Mouse (Mus musculus) B cell, adult 67 days (primary cell): ENCODE measurements around the gene Kpna7. TPM values are rescaled to one million over a fixed set of nuclear protein-coding genes. Genes with fewer than 3 reads are reported as not detected.

Experiments
- total RNA-seq, 2 experiments: library from RNA; stranded (reverse); gene quantifications; 4 replicates each; pipeline ENCODE4 v1.2.4; 2023

The Kpna7 gene
- not detected for total RNA-seq

DNA sequence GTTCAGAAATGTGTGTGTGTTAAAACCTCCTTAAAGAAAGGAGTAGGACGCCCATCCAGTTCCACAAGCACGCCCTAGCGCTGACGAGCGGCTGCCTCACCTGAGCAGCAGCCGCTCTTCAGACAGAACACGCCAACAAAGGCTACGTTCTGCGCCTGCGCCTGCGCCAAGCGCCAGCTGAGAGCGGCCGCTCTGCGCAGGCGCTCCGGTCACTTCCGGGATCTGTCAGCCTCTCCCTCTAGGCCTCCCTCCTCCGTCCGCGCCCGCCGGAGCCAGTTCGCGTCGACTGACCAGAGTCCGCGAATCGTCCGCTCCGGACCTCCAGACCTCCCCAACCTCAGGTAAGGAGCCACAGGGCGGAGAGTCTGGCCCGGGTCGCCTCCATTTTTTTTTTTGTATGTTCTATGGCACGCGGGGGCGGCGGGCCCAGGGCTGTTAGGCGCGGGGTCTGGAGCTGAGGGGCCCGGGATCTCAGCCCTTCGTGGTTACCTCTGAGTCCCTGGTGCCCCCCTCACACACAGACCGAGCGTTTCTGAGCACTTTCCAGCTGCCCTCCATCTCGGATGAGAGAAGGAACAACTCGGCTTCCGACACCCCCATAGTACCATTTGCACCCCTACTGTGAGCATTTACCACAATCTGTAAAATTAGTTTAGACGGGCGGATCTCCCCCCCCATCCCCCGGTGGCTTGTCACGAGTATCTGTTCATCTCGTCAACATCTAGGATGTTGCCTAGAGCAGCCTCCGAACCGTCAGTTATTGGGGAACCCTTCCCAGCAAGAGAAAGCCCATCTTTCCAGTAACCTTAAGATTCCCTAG, at the start of gene Kpna7, which contains the start of gene Arpc1a:
Gene Kpna7, minus strand, starts transcription at position 399 of the 820 bp plus-strand sequence.
Gene Arpc1a, plus strand, starts transcription at position 199 of the 820 bp plus-strand sequence.

DNA sequence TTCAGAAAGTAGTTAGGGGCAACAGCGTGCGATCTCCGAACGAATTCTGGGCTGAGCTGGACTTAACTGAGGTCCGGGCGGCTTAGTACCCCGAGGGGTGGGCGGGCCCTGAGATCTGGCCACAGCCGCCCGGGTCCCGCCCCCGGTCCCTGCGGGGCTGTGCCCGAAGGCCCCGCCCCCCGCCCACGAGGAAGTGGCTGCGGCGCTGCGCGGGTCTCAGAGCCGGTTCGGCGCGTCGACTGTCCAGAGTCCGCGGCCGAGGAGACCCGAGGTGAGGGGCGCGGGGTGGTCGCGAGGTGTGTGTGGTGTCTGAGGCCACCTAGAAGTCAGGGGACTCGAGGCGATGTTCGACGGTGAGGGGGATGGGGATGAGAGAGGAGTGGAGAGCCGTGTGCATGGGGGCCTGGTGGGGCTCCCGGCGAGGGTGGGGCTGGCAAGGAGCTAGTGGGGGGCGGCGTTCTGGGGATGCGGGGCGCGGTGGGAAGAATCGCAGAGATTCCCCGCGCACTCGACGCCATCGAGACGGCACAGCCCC, 30.3 kb upstream of the Kpna7 start, which contains the start of gene Arpc1b:
Gene Arpc1b, plus strand, starts transcription at position 145 of the 535 bp plus-strand sequence.

DNA sequence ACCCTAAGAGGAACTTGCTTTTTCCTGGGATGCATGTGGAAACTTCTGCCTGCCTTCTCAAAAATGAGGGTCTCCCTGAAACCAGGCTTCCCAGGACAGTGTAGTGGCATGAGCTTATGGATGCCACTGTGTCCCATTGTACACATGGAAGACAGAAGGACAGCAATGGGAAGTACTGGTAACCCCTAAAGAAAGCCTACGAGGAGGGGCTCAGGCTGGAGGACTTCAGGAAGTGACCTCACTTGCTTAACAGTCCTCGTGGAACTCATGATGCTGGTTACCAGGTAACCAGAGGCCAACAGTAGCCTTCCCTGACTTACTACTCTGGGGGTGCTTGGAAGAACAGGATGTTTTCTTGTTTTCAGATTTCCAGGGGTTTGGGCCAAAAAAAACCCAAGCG, 41.1 kb downstream of the Kpna7 start, which contains the start of gene 1700018F24Rik:
Gene 1700018F24Rik, plus strand, starts transcription at position 301 of the 400 bp plus-strand sequence.

DNA sequence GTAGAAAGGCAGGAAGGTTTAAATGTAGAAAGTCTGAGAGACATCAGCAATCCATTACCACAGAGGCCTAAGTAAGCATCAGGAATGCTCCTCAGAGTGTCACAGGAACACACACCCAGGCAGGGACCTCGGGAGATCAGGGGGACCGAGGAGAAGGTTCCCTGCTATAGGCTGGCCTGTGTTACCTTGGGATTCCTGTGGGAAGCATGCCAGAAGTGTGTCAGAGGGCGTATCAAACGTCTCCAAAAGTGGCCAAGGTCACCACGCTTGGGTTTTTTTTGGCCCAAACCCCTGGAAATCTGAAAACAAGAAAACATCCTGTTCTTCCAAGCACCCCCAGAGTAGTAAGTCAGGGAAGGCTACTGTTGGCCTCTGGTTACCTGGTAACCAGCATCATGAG, 51.4 kb downstream of the Kpna7 start, which contains the start of gene Gm4871:
Gene Gm4871, minus strand, starts transcription at position 364 of the 400 bp plus-strand sequence.

DNA sequence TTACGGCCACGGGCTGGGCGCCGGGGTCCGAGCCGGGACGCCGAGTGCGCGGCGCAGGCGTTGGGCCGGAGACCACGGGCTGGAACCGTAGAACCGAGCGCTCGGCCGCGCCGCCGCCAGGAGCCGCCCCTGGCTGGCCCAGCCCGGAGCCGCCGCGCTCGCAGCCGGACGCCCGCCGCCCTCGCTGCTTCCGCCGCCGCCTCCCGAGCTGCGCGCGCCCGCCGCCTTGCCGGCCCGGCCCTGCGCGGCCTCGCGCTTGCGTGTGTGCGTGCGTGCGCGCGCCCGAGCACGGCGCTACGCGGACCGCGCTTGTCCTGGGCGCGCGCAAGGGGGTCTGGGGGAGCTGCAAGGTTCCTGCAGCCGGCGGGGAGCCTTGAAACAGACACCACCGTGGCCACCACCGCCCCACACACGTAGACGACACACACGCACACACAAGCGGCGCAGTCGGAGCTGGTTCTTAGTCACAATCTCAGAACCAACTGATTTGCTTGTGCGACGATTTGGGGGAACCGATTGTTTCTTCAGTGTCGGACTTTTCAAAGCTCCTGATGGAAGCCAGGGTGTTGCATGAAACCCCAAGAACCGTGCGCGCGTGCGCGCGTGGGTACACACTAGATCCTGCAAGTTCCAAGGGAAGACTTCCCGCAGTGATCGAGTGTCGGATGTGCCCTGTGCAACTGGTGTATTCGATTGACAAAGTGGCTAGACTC, 118.0 kb downstream of the Kpna7 start, which contains the start of gene Smurf1:
Gene Smurf1, minus strand, starts transcription at position 209 of the 713 bp plus-strand sequence.

Other genes with a start within 250 kb of the Kpna7 start
- gene Smurf1, start 118.2 kb downstream of the Kpna7 start, total RNA-seq = 10 to 100 TPM; 21.5 to 25.2 TPM
- not detected for gene Gm4871, start 51.3 kb downstream of the Kpna7 start, total RNA-seq
- not detected for gene 1700018F24Rik, start 41.0 kb downstream of the Kpna7 start, total RNA-seq
- 10 to 100 TPM; 92.3 to 99.4 TPM for gene Arpc1a, start 200 bp downstream of the Kpna7 start, total RNA-seq
- gene Arpc1b, start 30.2 kb upstream of the Kpna7 start, total RNA-seq = 100 to 1,000 TPM; 496 to 499 TPM
- 10 to 100 TPM; 48.3 to 56.8 TPM for gene Pdap1, start 56.2 kb upstream of the Kpna7 start, total RNA-seq
- gene Bud31, start 56.3 kb upstream of the Kpna7 start, total RNA-seq = 100 to 1,000 TPM; 196 to 197 TPM
- gene Ptcd1, start 83.1 kb upstream of the Kpna7 start, total RNA-seq = 10 to 100 TPM; 22.1 to 23.9 TPM
- 10 to 100 TPM; 41.5 to 43.8 TPM for gene Cpsf4, start 83.2 kb upstream of the Kpna7 start, total RNA-seq
- gene Atp5j2, start 108.0 kb upstream of the Kpna7 start, total RNA-seq = 100 to 1,000 TPM; 114 to 135 TPM
- gene Zkscan14, start 117.8 kb upstream of the Kpna7 start, total RNA-seq = 10 to 100 TPM; 34.9 TPM
- gene Zkscan5, start 120.5 kb upstream of the Kpna7 start, total RNA-seq = 1 to 10 TPM; 9.5 to 9.9 TPM
- gene Zfp655, start 147.7 kb upstream of the Kpna7 start, total RNA-seq = 10 to 100 TPM; 68.3 to 74.0 TPM
- gene Zscan25, start 196.5 kb upstream of the Kpna7 start, total RNA-seq = 10 to 100 TPM; 29.1 to 31.5 TPM